Mouse (Mus musculus): ENCODE results near the gene Nomo1. TPM values are rescaled to one million over a fixed set of nuclear protein-coding genes. Genes with fewer than 3 reads are reported as not detected.
A peak's percentile ranks its signal among the peaks of the same experiment; 100 is the strongest.

The Nomo1 gene
- polyA plus RNA-seq, 1 experiment from 2014 or later: 48.2 TPM

GRCm38 (mm10) chr7:46052161-46052821 is 18.8 kb downstream of the Nomo1 start:
- Histone ChIP-seq H3K4me2 (ENCODE audit: low read length) (no peak overlapping the region), H3K36me3 (ENCODE audit: control insufficient read depth, insufficient read depth, low read length) (peaks cover 79% of the 10 kb centered on the region), H3K4me3 (ENCODE audit: low read depth, low read length) (no peak overlapping the region), H3K27ac (ENCODE audit: low read depth) (no peak overlapping the region), H3K4me1 (replicated peaks; ENCODE audit: control insufficient read depth, insufficient read depth, low read length) (no peaks in the 10 kb centered on the region), H3K9ac (ENCODE audit: low read length) (no peak overlapping the region), H3K9me3 (ENCODE audit: control insufficient read depth, low read length) (no peaks in the 10 kb centered on the region), H3K27me3 (replicated peaks; ENCODE audit: control insufficient read depth, insufficient read depth, low read length) (no peaks in the 10 kb centered on the region)
- peak; percentile 44; the same call in 1 of the 2 replicates for ATAC-seq (replicated peaks; ENCODE audit: low FRiP score, low TSS enrichment, low read depth)
- no peak for DNase-seq (ENCODE audit: low spot score)
- 91% methylated on average over 4 of the region's 4 CpGs for WGBS

GRCm38 (mm10) chr7:46053566-46053965 is 20.1 kb downstream of the Nomo1 start:
- DNase-seq (ENCODE audit: low spot score) (no peak), ATAC-seq (replicated peaks; ENCODE audit: low FRiP score, low TSS enrichment, low read depth) (no peak)
- WGBS: 93% methylated on average over 3 of the region's 3 CpGs
- H3K4me1 ChIP-seq (replicated peaks; ENCODE audit: control insufficient read depth, insufficient read depth, low read length): no peaks in the 10 kb centered on the region
- H3K4me2 ChIP-seq (ENCODE audit: low read length): no peak overlapping the region
- H3K27me3 ChIP-seq (replicated peaks; ENCODE audit: control insufficient read depth, insufficient read depth, low read length): no peaks in the 10 kb centered on the region
- H3K36me3 ChIP-seq (ENCODE audit: control insufficient read depth, insufficient read depth, low read length): peaks cover 77% of the 10 kb centered on the region
- H3K9ac ChIP-seq (ENCODE audit: low read length): no peak overlapping the region
- no peaks in the 10 kb centered on the region for H3K9me3 ChIP-seq (ENCODE audit: control insufficient read depth, low read length)
- no peak overlapping the region for H3K27ac ChIP-seq (ENCODE audit: low read depth)
- H3K4me3 ChIP-seq (ENCODE audit: low read depth, low read length): no peak overlapping the region

- H3K9ac ChIP-seq (ENCODE audit: low read length): no peak overlapping the region
- no peak overlapping the region for H3K4me3 ChIP-seq (ENCODE audit: low read depth, low read length)
- 92% methylated on average over 11 of the region's 11 CpGs for WGBS
- ATAC-seq (replicated peaks; ENCODE audit: low FRiP score, low TSS enrichment, low read depth) (no peak), DNase-seq (ENCODE audit: low spot score) (no peak)
- no peaks in the 10 kb centered on the region for H3K4me1 ChIP-seq (replicated peaks; ENCODE audit: control insufficient read depth, insufficient read depth, low read length)
- H3K9me3 ChIP-seq (ENCODE audit: control insufficient read depth, low read length): no peaks in the 10 kb centered on the region
- H3K36me3 ChIP-seq (ENCODE audit: control insufficient read depth, insufficient read depth, low read length): peaks cover 96% of the 10 kb centered on the region
- H3K27me3 ChIP-seq (replicated peaks; ENCODE audit: control insufficient read depth, insufficient read depth, low read length): no peaks in the 10 kb centered on the region
- H3K27ac ChIP-seq (ENCODE audit: low read depth): no peak overlapping the region
- H3K4me2 ChIP-seq (ENCODE audit: low read length): no peak overlapping the region
Observed at GRCm38 (mm10) chr7:46058882-46059281, 25.4 kb downstream of the Nomo1 start.

GRCm38 (mm10) chr7:46060688-46061087 is 27.2 kb downstream of the Nomo1 start:
- H3K4me3 ChIP-seq (ENCODE audit: low read depth, low read length): no peak overlapping the region
- H3K4me2 ChIP-seq (ENCODE audit: low read length): no peak overlapping the region
- H3K36me3 ChIP-seq (ENCODE audit: control insufficient read depth, insufficient read depth, low read length): peaks cover 87% of the 10 kb centered on the region
- no peak overlapping the region for H3K9ac ChIP-seq (ENCODE audit: low read length)
- no peak for ATAC-seq (replicated peaks; ENCODE audit: low FRiP score, low TSS enrichment, low read depth)
- no peak overlapping the region for H3K27ac ChIP-seq (ENCODE audit: low read depth)
- no peaks in the 10 kb centered on the region for H3K4me1 ChIP-seq (replicated peaks; ENCODE audit: control insufficient read depth, insufficient read depth, low read length)
- H3K27me3 ChIP-seq (replicated peaks; ENCODE audit: control insufficient read depth, insufficient read depth, low read length): no peaks in the 10 kb centered on the region
- no peaks in the 10 kb centered on the region for H3K9me3 ChIP-seq (ENCODE audit: control insufficient read depth, low read length)
- DNase-seq (ENCODE audit: low spot score): no peak
- 94% methylated on average over 8 of the region's 8 CpGs for WGBS

- peaks cover 87% of the 10 kb centered on the region for H3K36me3 ChIP-seq (ENCODE audit: control insufficient read depth, insufficient read depth, low read length)
- ATAC-seq (replicated peaks; ENCODE audit: low FRiP score, low TSS enrichment, low read depth): no peak
- 94% methylated on average over 16 of the region's 16 CpGs for WGBS
Observed at GRCm38 (mm10) chr7:46061614-46062013, 28.1 kb downstream of the Nomo1 start.

GRCm38 (mm10) chr7:46063296-46063695 is 29.8 kb downstream of the Nomo1 start:
- Histone ChIP-seq H3K9ac (ENCODE audit: low read length) (no peak overlapping the region), H3K9me3 (ENCODE audit: control insufficient read depth, low read length) (no peaks in the 10 kb centered on the region), H3K4me1 (replicated peaks; ENCODE audit: control insufficient read depth, insufficient read depth, low read length) (no peaks in the 10 kb centered on the region), H3K27ac (ENCODE audit: low read depth) (no peak overlapping the region), H3K4me2 (ENCODE audit: low read length) (no peak overlapping the region), H3K4me3 (ENCODE audit: low read depth, low read length) (no peak overlapping the region), H3K36me3 (ENCODE audit: control insufficient read depth, insufficient read depth, low read length) (peaks cover 90% of the 10 kb centered on the region), H3K27me3 (replicated peaks; ENCODE audit: control insufficient read depth, insufficient read depth, low read length) (no peaks in the 10 kb centered on the region)
- ATAC-seq (replicated peaks; ENCODE audit: low FRiP score, low TSS enrichment, low read depth): no peak
- DNase-seq (ENCODE audit: low spot score): no peak
- WGBS: 96% methylated on average over 6 of the region's 6 CpGs

More at GRCm38 (mm10) chr7:46061614-46062013, 28.1 kb downstream of the Nomo1 start:
- no peak for DNase-seq (ENCODE audit: low spot score)
- Histone ChIP-seq H3K4me3 (ENCODE audit: low read depth, low read length) (no peak overlapping the region), H3K4me2 (ENCODE audit: low read length) (no peak overlapping the region), H3K27ac (ENCODE audit: low read depth) (no peak overlapping the region), H3K9me3 (ENCODE audit: control insufficient read depth, low read length) (no peaks in the 10 kb centered on the region), H3K27me3 (replicated peaks; ENCODE audit: control insufficient read depth, insufficient read depth, low read length) (no peaks in the 10 kb centered on the region), H3K9ac (ENCODE audit: low read length) (no peak overlapping the region), H3K4me1 (replicated peaks; ENCODE audit: control insufficient read depth, insufficient read depth, low read length) (no peaks in the 10 kb centered on the region)

- no peak for DNase-seq (ENCODE audit: low spot score)
- Histone ChIP-seq H3K9ac (ENCODE audit: low read length) (no peak overlapping the region), H3K9me3 (ENCODE audit: control insufficient read depth, low read length) (no peaks in the 10 kb centered on the region), H3K27ac (ENCODE audit: low read depth) (no peak overlapping the region), H3K4me3 (ENCODE audit: low read depth, low read length) (no peak overlapping the region), H3K36me3 (ENCODE audit: control insufficient read depth, insufficient read depth, low read length) (peaks cover 91% of the 10 kb centered on the region), H3K4me2 (ENCODE audit: low read length) (no peak overlapping the region), H3K27me3 (replicated peaks; ENCODE audit: control insufficient read depth, insufficient read depth, low read length) (no peaks in the 10 kb centered on the region), H3K4me1 (replicated peaks; ENCODE audit: control insufficient read depth, insufficient read depth, low read length) (no peaks in the 10 kb centered on the region)
- 94% methylated on average over 8 of the region's 8 CpGs for WGBS
- no peak for ATAC-seq (replicated peaks; ENCODE audit: low FRiP score, low TSS enrichment, low read depth)
Observed at GRCm38 (mm10) chr7:46068831-46069230, 35.3 kb downstream of the Nomo1 start.

GRCm38 (mm10) chr7:46076844-46077243 is 43.3 kb downstream of the Nomo1 start:
- Histone ChIP-seq H3K27me3 (replicated peaks; ENCODE audit: control insufficient read depth, insufficient read depth, low read length) (no peaks in the 10 kb centered on the region), H3K4me2 (ENCODE audit: low read length) (no peak overlapping the region), H3K9ac (ENCODE audit: low read length) (no peak overlapping the region), H3K27ac (ENCODE audit: low read depth) (no peak overlapping the region), H3K4me3 (ENCODE audit: low read depth, low read length) (no peak overlapping the region), H3K9me3 (ENCODE audit: control insufficient read depth, low read length) (no peaks in the 10 kb centered on the region), H3K4me1 (replicated peaks; ENCODE audit: control insufficient read depth, insufficient read depth, low read length) (no peaks in the 10 kb centered on the region), H3K36me3 (ENCODE audit: control insufficient read depth, insufficient read depth, low read length) (peaks cover 96% of the 10 kb centered on the region)
- WGBS: 85% methylated on average over 7 of the region's 7 CpGs
- DNase-seq (ENCODE audit: low spot score): no peak
- no peak for ATAC-seq (replicated peaks; ENCODE audit: low FRiP score, low TSS enrichment, low read depth)

GRCm38 (mm10) chr7:46077675-46078074 is 44.2 kb downstream of the Nomo1 start:
- ATAC-seq (replicated peaks; ENCODE audit: low FRiP score, low TSS enrichment, low read depth) (no peak), DNase-seq (ENCODE audit: low spot score) (no peak)
- no peak overlapping the region for H3K4me2 ChIP-seq (ENCODE audit: low read length)
- no peaks in the 10 kb centered on the region for H3K4me1 ChIP-seq (replicated peaks; ENCODE audit: control insufficient read depth, insufficient read depth, low read length)
- no peaks in the 10 kb centered on the region for H3K27me3 ChIP-seq (replicated peaks; ENCODE audit: control insufficient read depth, insufficient read depth, low read length)
- WGBS: 87% methylated on average over 12 of the region's 12 CpGs
- no peak overlapping the region for H3K4me3 ChIP-seq (ENCODE audit: low read depth, low read length)
- H3K9ac ChIP-seq (ENCODE audit: low read length): no peak overlapping the region
- H3K9me3 ChIP-seq (ENCODE audit: control insufficient read depth, low read length): no peaks in the 10 kb centered on the region
- no peak overlapping the region for H3K27ac ChIP-seq (ENCODE audit: low read depth)
- peaks cover 95% of the 10 kb centered on the region for H3K36me3 ChIP-seq (ENCODE audit: control insufficient read depth, insufficient read depth, low read length)
